Mouse (Mus musculus) 3134 (cell line): ENCODE measurements at regions not wholly inside any gene's neighbourhood (a gene's known extent, or its start where the extent isn't known, plus 50 kb on each side); places are given as distances from the start of the nearest gene placed in this dataset.

Experiments
- DNase-seq: peaks from one replicate; pipeline ENCODE4 v3.0.0-alpha.2; 2011; ENCODE audit warnings: low spot score; ENCODE audit not compliant: insufficient read length; ENCODE audit errors: extremely low read depth

GRCm38 (mm10) chr7:75360874-75361273 is 51.8 kb upstream of the Sv2b start:
- no peak for DNase-seq

- no peak for DNase-seq
Observed at GRCm38 (mm10) chr7:75362541-75362940, 53.5 kb upstream of the Sv2b start.

- no peak for DNase-seq
Observed at GRCm38 (mm10) chr7:75365480-75365879, 56.4 kb upstream of the Sv2b start.

- DNase-seq = no peak
Observed at GRCm38 (mm10) chr7:75366285-75366882, 57.3 kb upstream of the Sv2b start.

GRCm38 (mm10) chr7:75368315-75368714 is 59.3 kb upstream of the Sv2b start:
- no peak for DNase-seq

GRCm38 (mm10) chr7:75369366-75369765 is 60.3 kb upstream of the Sv2b start:
- no peak for DNase-seq

- no peak for DNase-seq
Observed at GRCm38 (mm10) chr7:75370595-75371519, 61.8 kb upstream of the Sv2b start.

- no peak for DNase-seq
Observed at GRCm38 (mm10) chr7:75371520-75371876, 62.4 kb upstream of the Sv2b start.

GRCm38 (mm10) chr7:75371991-75372390 is 62.9 kb upstream of the Sv2b start:
- no peak for DNase-seq

GRCm38 (mm10) chr7:75372892-75373444 is 63.9 kb upstream of the Sv2b start:
- no peak for DNase-seq

GRCm38 (mm10) chr7:75374506-75374905 is 65.4 kb upstream of the Sv2b start:
- DNase-seq = no peak

- peak; percentile 48 for DNase-seq
Observed at GRCm38 (mm10) chr7:75379595-75379994, 70.5 kb upstream of the Sv2b start.

GRCm38 (mm10) chr7:75384506-75384911 is 70.8 kb upstream of the Akap13 start:
- no peak for DNase-seq

- no peak for DNase-seq
Observed at GRCm38 (mm10) chr7:75387033-75387432, 68.3 kb upstream of the Akap13 start.

GRCm38 (mm10) chr7:75387821-75388431 is 67.4 kb upstream of the Akap13 start:
- no peak for DNase-seq

- DNase-seq = no peak
Observed at GRCm38 (mm10) chr7:75390162-75390561, 65.2 kb upstream of the Akap13 start.

GRCm38 (mm10) chr7:75392783-75393182 is 62.6 kb upstream of the Akap13 start:
- DNase-seq = no peak

GRCm38 (mm10) chr7:75393466-75393865 is 61.9 kb upstream of the Akap13 start:
- peak; percentile 38 for DNase-seq

GRCm38 (mm10) chr7:75394866-75395580 is 60.3 kb upstream of the Akap13 start:
- no peak for DNase-seq

- peak; percentile 58 for DNase-seq
Observed at GRCm38 (mm10) chr7:75397559-75397958, 57.8 kb upstream of the Akap13 start.

- peak; percentile 39 for DNase-seq
Observed at GRCm38 (mm10) chr7:75398480-75398879, 56.9 kb upstream of the Akap13 start.
